Mouse (Mus musculus) limb, embryonic 11.5 days (tissue): ENCODE measurements at regions not wholly inside any gene's neighbourhood (a gene's known extent, or its start where the extent isn't known, plus 50 kb on each side); places are given as distances from the start of the nearest gene placed in this dataset.

Experiments used
- ATAC-seq: fragments of 200-750 bp; cut with Nextera tagmentation; 2 replicates; pipeline ENCODE4 v1.8.0; 2017; ENCODE audit warnings: low read depth; ENCODE audit not compliant: insufficient number of reproducible peaks, low FRiP score, low TSS enrichment
- DNase-seq: peaks from one replicate; pipeline ENCODE4 v3.0.0-alpha.2; 2015; ENCODE audit warnings: low spot score
- H3K27ac ChIP-seq: fragments of 300-500 bp; sonication (generic); replicated peaks from 2 replicates; pipeline ENCODE4 v1.5.1; 2014; ENCODE audit warnings: low read depth, mild to moderate bottlenecking, low read length
- H3K27me3 ChIP-seq: fragments of 300-500 bp; sonication (generic); 2 replicates; pipeline ENCODE4 v1.6.1; 2014; ENCODE audit warnings: mild to moderate bottlenecking, low read length, mixed read lengths; ENCODE audit not compliant: control insufficient read depth, insufficient read depth
- H3K36me3 ChIP-seq: fragments of 300-500 bp; sonication (generic); 2 replicates; pipeline ENCODE4 v1.6.1; 2014; ENCODE audit warnings: mild to moderate bottlenecking, low read length, moderate library complexity, mixed read lengths; ENCODE audit not compliant: control insufficient read depth, insufficient read depth
- H3K4me1 ChIP-seq: fragments of 300-500 bp; sonication (generic); 2 replicates; pipeline ENCODE4 v1.6.1; 2014; ENCODE audit warnings: low read length, mixed read lengths; ENCODE audit not compliant: control insufficient read depth, insufficient read depth
- H3K4me2 ChIP-seq: fragments of 300-500 bp; sonication (generic); 2 replicates; pipeline ENCODE4 v1.6.1; 2014; ENCODE audit warnings: low read depth, mild to moderate bottlenecking, moderate library complexity; ENCODE audit not compliant: severe bottlenecking
- H3K4me3 ChIP-seq: fragments of 300-500 bp; sonication (generic); 2 replicates; pipeline ENCODE4 v1.5.1; 2014; ENCODE audit warnings: low read depth, low read length
- H3K9ac ChIP-seq: fragments of 300-500 bp; sonication (generic); 2 replicates; pipeline ENCODE4 v1.6.1; 2014; ENCODE audit warnings: mild to moderate bottlenecking, low read length
- H3K9me3 ChIP-seq: fragments of 300-500 bp; sonication (generic); 2 replicates; pipeline ENCODE4 v1.6.1; 2016; ENCODE audit warnings: low read length; ENCODE audit not compliant: control insufficient read depth
- whole genome bisulfite sequencing: fragments of 180-500 bp; shearing (Covaris S2); extraction: QIAGEN DNeasy Blood & Tissue Kit; methylation state at CpG from one replicate; pipeline ENCODE4 v1.1.7; 2014; 5-methylcytosine and 5-hydroxymethylcytosine counted together

GRCm38 (mm10) chr2:92526676-92527395, 66.5 kb upstream of the Slc35c1 start:
- no peaks in the 10 kb centered on the region for H3K27me3 ChIP-seq
- DNase-seq, result no peak
- H3K9me3 ChIP-seq, result no peaks in the 10 kb centered on the region
- H3K4me3 ChIP-seq, result no peak overlapping the region
- H3K9ac ChIP-seq, result no peak overlapping the region
- WGBS, result 64% methylated on average over 5 of the region's 5 CpGs
- no peak overlapping the region for H3K27ac ChIP-seq
- no peak overlapping the region for H3K4me2 ChIP-seq
- no peaks in the 10 kb centered on the region for H3K4me1 ChIP-seq
- ATAC-seq, result no peak
- H3K36me3 ChIP-seq, result no peaks in the 10 kb centered on the region

DNA sequence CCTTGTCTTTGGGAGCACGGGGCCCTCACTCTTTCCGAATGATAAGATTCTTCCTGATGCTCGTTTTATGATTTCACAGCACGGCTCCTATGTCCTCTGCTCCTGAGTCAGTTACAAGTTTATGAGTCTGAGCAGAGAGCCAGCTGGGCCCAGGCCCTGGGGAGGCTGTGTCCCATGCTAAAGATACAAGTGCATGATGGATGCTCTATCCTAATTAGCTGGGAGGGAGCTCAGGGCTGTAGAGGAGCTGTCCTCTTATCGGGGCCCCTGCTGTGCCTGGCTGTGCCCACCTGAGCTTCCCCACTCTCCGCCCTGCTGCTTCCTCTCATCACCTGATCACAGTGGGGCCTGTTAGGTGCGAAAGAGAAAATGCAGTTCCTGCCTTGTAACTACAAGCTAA, 65.3 kb upstream of the Slc35c1 start:
- H3K9me3 ChIP-seq, result no peaks in the 10 kb centered on the region
- H3K4me3 ChIP-seq, result no peak overlapping the region
- no peaks in the 10 kb centered on the region for H3K4me1 ChIP-seq
- H3K27ac ChIP-seq, result no peak overlapping the region
- no peaks in the 10 kb centered on the region for H3K27me3 ChIP-seq
- WGBS, result 66% methylated on average over 7 of the region's 7 CpGs
- H3K9ac ChIP-seq, result no peak overlapping the region; the same call in 1 of the 2 replicates
- DNase-seq, result no peak
- ATAC-seq, result no peak
- H3K36me3 ChIP-seq, result no peaks in the 10 kb centered on the region
- no peak overlapping the region for H3K4me2 ChIP-seq

DNA sequence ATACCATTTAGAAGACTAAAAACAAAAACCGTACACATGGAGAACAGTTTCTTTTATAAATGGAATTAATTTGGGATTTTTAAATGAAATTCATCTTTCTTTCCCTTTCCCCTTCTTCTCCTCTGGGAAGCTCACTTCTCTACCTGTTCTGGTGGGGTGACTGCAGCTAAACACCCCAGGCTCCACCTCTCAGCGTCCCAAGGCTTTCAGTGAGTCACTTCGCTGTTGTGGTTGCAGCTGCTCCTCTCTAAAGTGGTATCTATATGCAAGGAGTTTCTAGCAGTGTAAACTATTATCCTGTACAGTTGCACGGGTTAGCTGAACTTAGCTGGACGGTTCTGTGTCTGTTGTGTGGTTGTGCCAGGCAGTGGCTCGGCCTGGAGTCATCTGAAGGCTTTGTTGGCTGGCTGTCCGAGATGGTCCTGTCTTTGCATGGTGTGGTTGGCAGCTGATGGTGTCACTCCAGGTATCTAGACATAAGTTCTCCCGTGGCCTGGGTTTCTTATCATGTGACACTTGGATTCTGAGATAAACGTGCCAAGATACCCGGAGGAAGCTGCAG, 64.8 kb upstream of the Slc35c1 start:
- 82% methylated on average over 10 of the region's 10 CpGs for WGBS
- ATAC-seq, result no peak
- Histone ChIP-seq H3K9ac (no peak overlapping the region; the same call in 1 of the 2 replicates), H3K4me2 (no peak overlapping the region), H3K4me3 (no peak overlapping the region), H3K36me3 (no peaks in the 10 kb centered on the region), H3K4me1 (no peaks in the 10 kb centered on the region), H3K9me3 (no peaks in the 10 kb centered on the region), H3K27ac (no peak overlapping the region), H3K27me3 (no peaks in the 10 kb centered on the region)
- no peak for DNase-seq

DNA sequence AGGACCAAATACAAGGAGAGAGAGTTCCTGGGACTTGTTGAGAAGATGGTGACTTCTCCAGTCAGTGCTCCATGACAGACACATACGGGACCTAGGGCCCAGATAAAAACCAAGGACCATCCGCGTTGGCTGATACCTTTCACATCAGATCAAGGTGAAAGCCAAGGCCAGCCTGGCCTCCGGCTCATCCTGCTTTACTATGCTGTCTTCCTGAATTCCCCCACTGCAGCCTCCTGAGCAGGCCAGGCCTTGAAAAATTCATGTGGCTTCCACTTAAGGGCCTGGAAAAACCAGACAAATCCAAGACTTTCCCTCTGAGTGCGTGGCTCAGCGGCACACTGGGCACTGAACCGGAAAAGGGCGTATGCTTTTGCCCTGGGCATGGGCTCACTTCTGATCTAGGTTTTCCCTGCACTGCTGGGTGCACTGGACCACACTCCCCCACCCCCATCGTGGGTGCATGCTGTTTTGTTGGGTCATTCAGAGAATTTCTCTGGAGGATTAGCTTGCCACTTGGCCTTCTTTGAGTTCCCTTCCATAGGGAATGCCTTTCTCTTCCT, 64.1 kb upstream of the Slc35c1 start:
- Histone ChIP-seq H3K27ac (no peak overlapping the region), H3K9me3 (no peaks in the 10 kb centered on the region)
- WGBS, result 92% methylated on average over 9 of the region's 9 CpGs

DNA sequence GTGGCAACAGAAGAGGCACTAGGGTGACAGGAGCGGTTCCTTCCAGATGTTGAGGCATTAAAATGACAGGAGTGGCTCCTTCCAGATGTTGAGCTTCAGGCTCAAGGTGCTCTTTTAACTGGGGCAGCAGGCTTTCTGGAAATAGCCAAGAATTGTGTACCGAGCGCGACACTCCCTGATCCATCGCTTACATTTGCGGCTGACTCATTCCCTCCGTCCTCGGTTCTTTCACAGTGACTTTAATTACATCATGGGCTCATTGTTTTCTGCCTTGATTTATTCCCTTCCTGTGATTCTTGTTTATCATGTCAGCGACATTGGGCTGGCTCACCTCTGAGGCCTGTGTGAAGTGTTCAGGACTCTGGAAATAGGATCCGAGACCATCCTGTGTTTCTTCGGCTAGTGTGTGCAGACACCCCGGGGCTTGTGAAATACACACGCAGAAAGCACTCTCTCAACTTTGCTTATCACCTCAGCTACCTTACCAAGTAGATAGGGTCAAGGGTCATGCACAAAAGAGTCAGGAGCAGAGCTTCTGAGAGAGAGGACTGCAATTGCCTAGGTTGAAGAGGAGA, 63.1 kb upstream of the Slc35c1 start:
- no peak for DNase-seq
- no peaks in the 10 kb centered on the region for H3K4me1 ChIP-seq
- no peaks in the 10 kb centered on the region for H3K36me3 ChIP-seq
- no peaks in the 10 kb centered on the region for H3K27me3 ChIP-seq
- H3K4me3 ChIP-seq, result no peak overlapping the region
- H3K27ac ChIP-seq, result no peak overlapping the region
- H3K9me3 ChIP-seq, result no peaks in the 10 kb centered on the region
- H3K9ac ChIP-seq, result no peak overlapping the region
- H3K4me2 ChIP-seq, result no peak overlapping the region
- no peak for ATAC-seq
- 83% methylated on average over 13 of the region's 13 CpGs for WGBS

More for the DNA sequence above, 64.1 kb upstream of the Slc35c1 start:
- Histone ChIP-seq H3K4me1 (no peaks in the 10 kb centered on the region), H3K27me3 (no peaks in the 10 kb centered on the region), H3K4me3 (no peak overlapping the region), H3K4me2 (no peak overlapping the region), H3K36me3 (no peaks in the 10 kb centered on the region), H3K9ac (no peak overlapping the region)
- DNase-seq, result no peak
- ATAC-seq, result no peak

DNA sequence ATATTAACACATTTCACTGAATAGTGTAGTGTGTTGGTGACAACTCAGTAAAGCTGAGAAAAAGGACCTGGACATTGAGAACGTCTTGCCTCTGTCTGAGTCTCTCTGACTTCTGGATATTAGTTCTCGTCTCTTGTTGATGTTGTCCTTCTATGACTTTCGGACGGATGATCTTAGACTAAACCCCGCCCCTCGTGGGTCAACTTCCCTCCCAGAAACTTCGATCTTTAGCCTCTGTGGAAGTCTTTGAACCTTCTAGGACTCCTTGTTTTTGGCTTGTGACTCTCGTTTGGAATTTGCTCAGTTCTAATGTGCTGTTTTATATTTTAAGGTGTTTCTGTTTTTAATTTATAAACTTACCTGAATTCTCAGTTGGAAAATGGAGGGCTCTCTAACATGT, 61.2 kb upstream of the Slc35c1 start:
- DNase-seq (no peak), ATAC-seq (no peak)
- Histone ChIP-seq H3K4me3 (no peak overlapping the region), H3K4me1 (no peaks in the 10 kb centered on the region), H3K9ac (no peak overlapping the region), H3K27me3 (no peaks in the 10 kb centered on the region), H3K4me2 (no peak overlapping the region), H3K9me3 (no peaks in the 10 kb centered on the region), H3K36me3 (no peaks in the 10 kb centered on the region), H3K27ac (no peak overlapping the region)
- WGBS, result 81% methylated on average over 8 of the region's 8 CpGs

GRCm38 (mm10) chr2:92519396-92519795, 59.1 kb upstream of the Slc35c1 start:
- WGBS, result 90% methylated on average over 8 of the region's 8 CpGs
- Histone ChIP-seq H3K27ac (no peak overlapping the region), H3K4me3 (no peak overlapping the region), H3K27me3 (no peaks in the 10 kb centered on the region), H3K9ac (no peak overlapping the region), H3K4me1 (no peaks in the 10 kb centered on the region), H3K36me3 (no peaks in the 10 kb centered on the region), H3K9me3 (no peaks in the 10 kb centered on the region), H3K4me2 (no peak overlapping the region)
- no peak for DNase-seq
- ATAC-seq, result no peak

DNA sequence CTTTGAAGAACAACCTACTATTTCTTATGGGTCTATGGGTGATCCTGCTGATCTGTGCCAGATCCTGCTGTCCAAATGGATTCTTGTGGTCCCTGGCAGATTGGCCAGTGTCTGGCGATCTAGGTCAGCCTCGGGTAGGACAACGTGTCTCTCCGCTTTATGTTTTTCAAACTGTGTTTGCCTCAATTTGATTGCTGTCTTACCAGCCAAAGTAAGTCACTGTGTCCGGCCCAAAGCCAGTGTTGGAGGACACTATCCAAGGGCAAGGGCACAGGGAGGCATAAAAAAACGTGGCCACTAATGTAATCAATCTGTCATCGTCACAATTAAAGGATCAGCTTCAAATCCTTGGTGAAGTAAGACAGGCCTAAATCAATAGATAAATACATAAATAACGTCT, 58.6 kb upstream of the Slc35c1 start:
- WGBS, result 78% methylated on average over 8 of the region's 8 CpGs
- Histone ChIP-seq H3K27me3 (no peaks in the 10 kb centered on the region), H3K4me2 (no peak overlapping the region), H3K4me1 (no peaks in the 10 kb centered on the region), H3K4me3 (no peak overlapping the region), H3K27ac (no peak overlapping the region), H3K9ac (no peak overlapping the region), H3K36me3 (no peaks in the 10 kb centered on the region), H3K9me3 (no peaks in the 10 kb centered on the region)
- DNase-seq (no peak), ATAC-seq (no peak)
